22 mouse cellular contexts compared by ENCODE assay signal in the genomic region with DNA sequence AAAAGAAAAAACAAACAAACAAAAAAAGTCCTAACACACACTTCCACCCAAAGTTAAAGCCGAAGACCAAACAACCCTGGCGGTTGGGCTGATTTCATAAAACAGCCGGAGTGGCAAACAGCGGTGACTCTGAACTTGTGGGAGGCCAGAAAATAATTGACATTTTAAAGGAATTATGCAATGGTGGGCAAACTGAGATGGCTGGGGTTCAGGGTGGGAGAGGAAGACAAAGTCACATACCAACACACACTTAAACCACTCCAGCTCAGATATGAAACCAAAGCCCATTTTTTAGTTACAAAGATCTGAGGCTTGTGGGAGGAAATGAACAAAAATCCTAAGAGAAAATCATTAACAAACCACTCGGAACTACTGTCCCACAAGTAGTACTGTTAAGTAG. TPM values are rescaled to one million over a fixed set of nuclear protein-coding genes. Genes with fewer than 3 reads are reported as not detected.
DNase-seq lines count a peak whose midpoint lies in the region; ATAC-seq and TF ChIP-seq lines count a peak whose summit lies in the region.
"Had no signal": no experiment of that assay in that cellular context is flagged by ENCODE, and none has a peak within 500 bp of the region (broad histone marks: within the 10 kb centered on the region; RNA-seq: fewer than 3 reads in every experiment).

No protein-coding gene starts in this region.

- no peaks in the 10 kb centered on the region for H3K9me3 ChIP-seq in heart, embryonic 10.5 days
- H3K9me3 ChIP-seq in heart, embryonic 12.5 days (replicated peaks) = no peaks in the 10 kb centered on the region
- no peaks in the 10 kb centered on the region for H3K9me3 ChIP-seq in lung, embryonic 15.5 days
- H3K9me3 ChIP-seq in lung, postnatal 0 days (ENCODE audit: low read length) = no peaks in the 10 kb centered on the region
- H3K9me3 ChIP-seq: embryonic facial prominence, embryonic 13.5 days; embryonic facial prominence, embryonic 15.5 days; forebrain, embryonic 10.5 days; forebrain, embryonic 12.5 days had no signal

- no peak overlapping the region for H3K4me2 ChIP-seq in heart, embryonic 12.5 days
- no peak overlapping the region for H3K4me2 ChIP-seq in lung, embryonic 15.5 days
- no peak overlapping the region for H3K4me2 ChIP-seq in lung, postnatal 0 days (replicated peaks; ENCODE audit: low read depth, low read length)
- H3K4me2 ChIP-seq: embryonic facial prominence, embryonic 13.5 days; embryonic facial prominence, embryonic 15.5 days; forebrain, embryonic 12.5 days had no signal

- no peak for TF ChIP-seq EP300 in lung, postnatal 0 days (IDR thresholded peaks at IDR 0.05)

- 85% methylated on average over 5 of the region's 5 CpGs for WGBS in heart, embryonic 10.5 days
- WGBS in heart, embryonic 12.5 days = 83% methylated on average over 5 of the region's 5 CpGs
- WGBS in lung, embryonic 15.5 days = 37% methylated on average over 5 of the region's 5 CpGs
- WGBS in lung, postnatal 0 days = 44% methylated on average over 5 of the region's 5 CpGs

- no peak overlapping the region for H3K9ac ChIP-seq in heart, embryonic 12.5 days
- no peak overlapping the region for H3K9ac ChIP-seq in lung, embryonic 15.5 days
- no peak overlapping the region for H3K9ac ChIP-seq in lung, postnatal 0 days (replicated peaks; ENCODE audit: low read depth)
- H3K9ac ChIP-seq: embryonic facial prominence, embryonic 13.5 days; embryonic facial prominence, embryonic 15.5 days; forebrain, embryonic 12.5 days had no signal

- DNase-seq in heart, embryonic 10.5 days (ENCODE audit: low spot score) = peak; percentile 58
- DNase-seq in lung, postnatal 25 days (ENCODE audit: low spot score) = no peak
- DNase-seq in lung, postnatal 0 days (ENCODE audit: low spot score) = no peak
- DNase-seq in lung, postnatal 10 days = no peak
- DNase-seq: adrenal gland, adult 2 months; adrenal gland, postnatal 10 days; adrenal gland, postnatal 25 days; cerebellum, adult 11 months; cerebellum, adult 18-20 months; cerebellum, adult 8-10 months; cerebellum, adult 9-11 months; cerebellum, postnatal 14 days; cerebellum, postnatal 36 days; embryo, embryonic 11 days had no signal

- TF ChIP-seq CTCF in lung, postnatal 0 days (IDR thresholded peaks at IDR 0.05) = no peak

- H3K4me1 ChIP-seq in heart, embryonic 10.5 days = no peaks in the 10 kb centered on the region
- no peaks in the 10 kb centered on the region for H3K4me1 ChIP-seq in heart, embryonic 12.5 days (replicated peaks)
- H3K4me1 ChIP-seq in lung, embryonic 15.5 days = peaks cover 42% of the 10 kb centered on the region
- peaks cover 3% of the 10 kb centered on the region; the same call in 1 of the 2 replicates for H3K4me1 ChIP-seq in lung, postnatal 0 days (ENCODE audit: insufficient read depth, low read depth, low read length)
- H3K4me1 ChIP-seq: forebrain, embryonic 10.5 days; forebrain, embryonic 12.5 days had no signal

- no peaks in the 10 kb centered on the region for H3K36me3 ChIP-seq in heart, embryonic 10.5 days
- no peaks in the 10 kb centered on the region for H3K36me3 ChIP-seq in heart, embryonic 12.5 days
- no peaks in the 10 kb centered on the region for H3K36me3 ChIP-seq in lung, embryonic 15.5 days
- no peaks in the 10 kb centered on the region for H3K36me3 ChIP-seq in lung, postnatal 0 days (ENCODE audit: insufficient read depth, low read length)
- H3K36me3 ChIP-seq: embryonic facial prominence, embryonic 13.5 days; embryonic facial prominence, embryonic 15.5 days; forebrain, embryonic 10.5 days; forebrain, embryonic 12.5 days had no signal

- H3K27ac ChIP-seq in heart, embryonic 10.5 days = no peak overlapping the region
- no peak overlapping the region for H3K27ac ChIP-seq in heart, embryonic 12.5 days (ENCODE audit: poor library complexity, severe bottlenecking)
- peak overlapping the region; percentile 67 for H3K27ac ChIP-seq in lung, embryonic 15.5 days
- H3K27ac ChIP-seq in lung, postnatal 0 days (ENCODE audit: low read length) = peak overlapping the region; percentile 10; the same call in 1 of the 2 replicates
- H3K27ac ChIP-seq: embryonic facial prominence, embryonic 13.5 days; embryonic facial prominence, embryonic 15.5 days; forebrain, embryonic 10.5 days; forebrain, embryonic 12.5 days had no signal

- no peaks in the 10 kb centered on the region for H3K27me3 ChIP-seq in heart, embryonic 10.5 days (ENCODE audit: insufficient read depth, poor library complexity, severe bottlenecking)
- no peaks in the 10 kb centered on the region for H3K27me3 ChIP-seq in heart, embryonic 12.5 days (replicated peaks)
- H3K27me3 ChIP-seq in lung, embryonic 15.5 days = no peaks in the 10 kb centered on the region
- no peaks in the 10 kb centered on the region for H3K27me3 ChIP-seq in lung, postnatal 0 days (replicated peaks; ENCODE audit: insufficient read depth, low read length)
- H3K27me3 ChIP-seq: embryonic facial prominence, embryonic 13.5 days; embryonic facial prominence, embryonic 15.5 days; forebrain, embryonic 12.5 days had no signal

- no peak for ATAC-seq in heart, embryonic 12.5 days (ENCODE audit: insufficient number of reproducible peaks, low FRiP score)
- peak; percentile 28; the same call in 1 of the 2 replicates for ATAC-seq in lung, embryonic 15.5 days (ENCODE audit: borderline replicate concordance, extremely low read depth, low FRiP score, low TSS enrichment)
- ATAC-seq in lung, postnatal 0 days = no peak
- ATAC-seq: forebrain, embryonic 14.5 days had no signal

- H3K4me3 ChIP-seq in heart, embryonic 10.5 days = no peak overlapping the region
- H3K4me3 ChIP-seq in heart, embryonic 12.5 days = no peak overlapping the region
- no peak overlapping the region for H3K4me3 ChIP-seq in lung, embryonic 15.5 days
- H3K4me3 ChIP-seq in lung, postnatal 0 days (ENCODE audit: low read depth, low read length) = no peak overlapping the region
- H3K4me3 ChIP-seq: embryonic facial prominence, embryonic 13.5 days; embryonic facial prominence, embryonic 15.5 days; erythroblast, embryonic 14.5 days; forebrain, embryonic 10.5 days; forebrain, embryonic 12.5 days had no signal

RNA-seq across cellular contexts. Expression of a gene that starts 17.6 kb away (rescaled TPM):
- polyA plus RNA-seq in heart, embryonic 10.5 days (2016; fragmentation: Nextera tagmentation; extraction: Ambion mirVana) = 79.9 and 99.3 TPM in 2 replicates
- polyA plus RNA-seq in heart, embryonic 12.5 days (2016; fragmentation: Nextera tagmentation; extraction: Ambion mirVana) = 91.1 and 94.2 TPM in 2 replicates
- 95.4 and 109 TPM in 2 replicates for polyA plus RNA-seq in lung, embryonic 15.5 days (2015; fragmentation: Nextera tagmentation; extraction: Ambion mirVana)
- polyA plus RNA-seq in lung, postnatal 0 days (2015; fragmentation: Nextera tagmentation; extraction: Ambion mirVana) = 113 and 121 TPM in 2 replicates

Comparison
In these comparisons a context has a peak if more than half of its experiments do, and no peak if none do; other contexts are left out.
1. H3K27ac ChIP-seq: peak in lung, embryonic 15.5 days (single experiment) and lung, postnatal 0 days (single experiment); none in heart, embryonic 10.5 days (single experiment) and heart, embryonic 12.5 days (single experiment).